Mouse (Mus musculus) embryonic facial prominence, embryonic 10.5 days (tissue): ENCODE results near the gene Gm6993. TPM values are rescaled to one million over a fixed set of nuclear protein-coding genes. Genes with fewer than 3 reads are reported as not detected.

Experiments
- DNase-seq: peaks from one replicate; pipeline ENCODE4 v3.0.0-alpha.2; 2017; ENCODE audit warnings: low spot score
- H3K27ac ChIP-seq: fragments of 300-500 bp; sonication (generic); replicated peaks from 2 replicates; pipeline ENCODE4 v1.5.1; 2016; ENCODE audit warnings: mild to moderate bottlenecking
- H3K27me3 ChIP-seq: fragments of 300-500 bp; sonication (generic); replicated peaks from 2 replicates; pipeline ENCODE4 v1.6.1; 2016; ENCODE audit warnings: low read depth, mild to moderate bottlenecking; ENCODE audit not compliant: poor library complexity, severe bottlenecking
- H3K36me3 ChIP-seq: fragments of 300-500 bp; sonication (generic); replicated peaks from 2 replicates; pipeline ENCODE4 v1.6.1; 2016; ENCODE audit warnings: mild to moderate bottlenecking, moderate library complexity
- H3K4me1 ChIP-seq: fragments of 300-500 bp; sonication (generic); 2 replicates; pipeline ENCODE4 v1.6.1; 2016
- H3K4me3 ChIP-seq: fragments of 300-500 bp; sonication (generic); 2 replicates; pipeline ENCODE4 v1.5.1; 2016; ENCODE audit warnings: mild to moderate bottlenecking, moderate library complexity
- H3K9me3 ChIP-seq: fragments of 300-500 bp; sonication (generic); 2 replicates; pipeline ENCODE4 v1.6.1; 2016; ENCODE audit warnings: mild to moderate bottlenecking
- WGBS: fragments of 180-500 bp; shearing (Covaris S2); methylation state at CpG from one replicate; pipeline ENCODE4 v1.1.7; 2016; 5-methylcytosine and 5-hydroxymethylcytosine counted together
- polyA plus RNA-seq: library from polyadenylated mRNA; unstranded; fragments of >200 nt; fragmentation: Nextera tagmentation; extraction: Ambion mirVana; gene quantifications from 2 replicates; pipeline ENCODE4 v1.2.1, GENCODE M21; 2016

Gene Gm6993
- polyA plus RNA-seq, 1 experiment from 2014 or later, result not detected

- DNase-seq, result no peak
- peaks cover 87% of the 10 kb centered on the region for H3K36me3 ChIP-seq
- no peak overlapping the region for H3K4me3 ChIP-seq
- H3K4me1 ChIP-seq, result peaks cover 9% of the 10 kb centered on the region; the same call in 1 of the 2 replicates
- no peaks in the 10 kb centered on the region for H3K27me3 ChIP-seq
- no peaks in the 10 kb centered on the region for H3K9me3 ChIP-seq
- H3K27ac ChIP-seq, result no peak overlapping the region
- WGBS, result 95% methylated on average over 11 of the region's 11 CpGs
Observed at GRCm38 (mm10) chr12:31278270-31278669, 37.7 kb downstream of the Gm6993 start.

DNA sequence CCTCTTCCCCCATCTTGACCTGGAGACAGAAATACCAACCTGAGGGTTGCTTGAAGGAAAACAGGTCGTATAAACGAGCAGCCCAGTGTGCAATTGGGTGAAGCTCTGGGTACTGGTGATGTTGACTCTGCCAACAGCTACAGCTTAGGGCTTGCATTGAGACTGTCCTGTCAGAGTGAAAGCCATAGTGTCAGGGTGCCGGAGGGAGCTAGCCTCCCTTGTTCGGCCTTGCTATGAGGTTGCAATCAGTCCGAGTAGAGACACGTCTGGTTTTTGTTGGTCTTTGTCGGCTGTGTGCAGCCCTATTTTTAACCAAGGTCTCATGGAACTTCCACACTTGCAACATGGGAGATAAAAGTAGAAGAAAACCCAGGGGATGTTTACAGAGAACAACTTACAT lies 39.7 kb downstream of the Gm6993 start:
- H3K4me3 ChIP-seq, result no peak overlapping the region
- DNase-seq, result no peak
- peaks cover 9% of the 10 kb centered on the region; the same call in 1 of the 2 replicates for H3K4me1 ChIP-seq
- H3K9me3 ChIP-seq, result no peaks in the 10 kb centered on the region
- 90% methylated on average over 7 of the region's 7 CpGs for WGBS
- H3K27ac ChIP-seq, result no peak overlapping the region
- H3K27me3 ChIP-seq, result no peaks in the 10 kb centered on the region
- peaks cover 83% of the 10 kb centered on the region for H3K36me3 ChIP-seq

DNA sequence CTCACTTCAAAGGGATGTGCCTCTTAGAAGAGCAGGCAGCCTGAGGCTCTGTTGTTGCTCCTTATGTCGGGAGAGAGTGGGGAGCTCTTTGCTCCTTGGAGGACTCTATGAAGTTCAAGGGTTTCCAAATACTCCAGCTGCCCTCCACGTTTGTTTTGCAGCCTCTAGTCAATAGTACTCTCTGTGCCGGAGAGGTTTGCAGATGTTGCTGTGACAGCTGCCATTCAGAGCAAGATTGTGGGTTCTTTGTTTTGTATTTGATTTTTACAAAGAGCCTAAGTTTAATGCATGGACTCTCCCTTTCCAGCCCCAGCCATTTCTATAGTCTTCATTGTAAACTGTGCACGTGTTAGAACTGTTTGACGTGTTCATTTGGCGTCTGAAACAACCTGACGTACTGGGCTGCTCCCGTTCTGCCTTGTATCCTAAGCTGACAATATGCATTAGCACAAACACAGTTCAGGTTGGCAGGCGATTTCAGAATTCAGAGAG lies 40.6 kb downstream of the Gm6993 start:
- Histone ChIP-seq H3K27ac (no peak overlapping the region), H3K27me3 (no peaks in the 10 kb centered on the region), H3K9me3 (no peaks in the 10 kb centered on the region), H3K4me3 (no peak overlapping the region), H3K36me3 (peaks cover 83% of the 10 kb centered on the region), H3K4me1 (peaks cover 6% of the 10 kb centered on the region; the same call in 1 of the 2 replicates)
- no peak for DNase-seq
- WGBS, result 69% methylated on average over 9 of the region's 9 CpGs

DNA sequence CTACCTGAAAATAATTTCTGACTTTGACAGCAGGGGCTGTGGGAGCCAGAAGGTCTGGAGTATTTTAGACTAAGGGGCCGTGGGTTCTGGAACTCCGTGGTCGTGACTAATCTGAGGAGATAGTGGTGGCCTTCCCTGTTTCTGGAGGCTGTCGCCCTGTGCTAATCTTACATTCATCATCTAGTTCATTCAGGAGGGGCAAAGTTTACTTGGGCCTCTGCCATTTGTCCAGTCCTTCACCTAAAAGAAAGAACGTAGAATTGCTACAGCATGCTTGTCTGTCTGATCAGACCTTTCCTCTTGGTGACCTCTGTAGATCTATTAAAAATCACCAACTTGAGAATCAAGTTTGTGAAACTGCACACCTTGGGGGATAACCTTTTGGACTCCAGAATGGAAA lies 41.7 kb downstream of the Gm6993 start:
- peaks cover 6% of the 10 kb centered on the region; the same call in 1 of the 2 replicates for H3K4me1 ChIP-seq
- H3K4me3 ChIP-seq, result no peak overlapping the region
- 88% methylated on average over 5 of the region's 5 CpGs for WGBS
- H3K27me3 ChIP-seq, result no peaks in the 10 kb centered on the region
- H3K27ac ChIP-seq, result no peak overlapping the region
- H3K36me3 ChIP-seq, result peaks cover 83% of the 10 kb centered on the region
- DNase-seq, result no peak
- no peaks in the 10 kb centered on the region for H3K9me3 ChIP-seq

- H3K9me3 ChIP-seq, result no peaks in the 10 kb centered on the region
- no peaks in the 10 kb centered on the region for H3K27me3 ChIP-seq
- H3K27ac ChIP-seq, result no peak overlapping the region
- H3K36me3 ChIP-seq, result peaks cover 83% of the 10 kb centered on the region
- WGBS, result 91% methylated on average over 4 of the region's 4 CpGs
- DNase-seq, result no peak
- H3K4me1 ChIP-seq, result peaks cover 6% of the 10 kb centered on the region; the same call in 1 of the 2 replicates
- no peak overlapping the region for H3K4me3 ChIP-seq
Observed at GRCm38 (mm10) chr12:31283131-31283530, 42.6 kb downstream of the Gm6993 start.

- 70% methylated on average over 4 of the region's 4 CpGs for WGBS
- peaks cover 6% of the 10 kb centered on the region; the same call in 1 of the 2 replicates for H3K4me1 ChIP-seq
- no peak overlapping the region for H3K27ac ChIP-seq
- peaks cover 83% of the 10 kb centered on the region for H3K36me3 ChIP-seq
- no peak overlapping the region for H3K4me3 ChIP-seq
- no peaks in the 10 kb centered on the region for H3K9me3 ChIP-seq
- H3K27me3 ChIP-seq, result no peaks in the 10 kb centered on the region
- no peak for DNase-seq
Observed at GRCm38 (mm10) chr12:31283617-31284136, 43.1 kb downstream of the Gm6993 start.

- 88% methylated on average over 10 of the region's 10 CpGs for WGBS
- no peaks in the 10 kb centered on the region; the same call in 1 of the 2 replicates for H3K4me1 ChIP-seq
- no peak overlapping the region for H3K4me3 ChIP-seq
- DNase-seq, result peak; percentile 35
- H3K36me3 ChIP-seq, result peaks cover 79% of the 10 kb centered on the region
- H3K9me3 ChIP-seq, result 0 out of 2 replicates have a peak, but pooled peaks cover 3% of the 10 kb centered on the region
- H3K27me3 ChIP-seq, result no peaks in the 10 kb centered on the region
- no peak overlapping the region for H3K27ac ChIP-seq
Observed at GRCm38 (mm10) chr12:31289046-31289445, 48.5 kb downstream of the Gm6993 start.

Other genes starting within 250 kb of the Gm6993 start
- gene Fam110c, start 166.9 kb upstream of the Gm6993 start, polyA plus RNA-seq, result 0.21 and 0.29 TPM in 2 replicates
- 37.2 and 42.5 TPM in 2 replicates for gene Lamb1, start 24.5 kb downstream of the Gm6993 start, polyA plus RNA-seq
- 145 and 147 TPM in 2 replicates for gene Dld, start 110.7 kb downstream of the Gm6993 start, polyA plus RNA-seq
- not detected in 2 replicates for gene Slc26a3, start 150.1 kb downstream of the Gm6993 start, polyA plus RNA-seq